Mouse (Mus musculus): ENCODE data around the gene Pitx3. TPM values are rescaled to one million over a fixed set of nuclear protein-coding genes. Genes with fewer than 3 reads are reported as not detected.
A peak's percentile ranks its signal among the peaks of the same experiment; 100 is the strongest.

Pitx3 gene
- polyA plus RNA-seq, 1 experiment from 2014 or later, result 0.25 TPM

DNA sequence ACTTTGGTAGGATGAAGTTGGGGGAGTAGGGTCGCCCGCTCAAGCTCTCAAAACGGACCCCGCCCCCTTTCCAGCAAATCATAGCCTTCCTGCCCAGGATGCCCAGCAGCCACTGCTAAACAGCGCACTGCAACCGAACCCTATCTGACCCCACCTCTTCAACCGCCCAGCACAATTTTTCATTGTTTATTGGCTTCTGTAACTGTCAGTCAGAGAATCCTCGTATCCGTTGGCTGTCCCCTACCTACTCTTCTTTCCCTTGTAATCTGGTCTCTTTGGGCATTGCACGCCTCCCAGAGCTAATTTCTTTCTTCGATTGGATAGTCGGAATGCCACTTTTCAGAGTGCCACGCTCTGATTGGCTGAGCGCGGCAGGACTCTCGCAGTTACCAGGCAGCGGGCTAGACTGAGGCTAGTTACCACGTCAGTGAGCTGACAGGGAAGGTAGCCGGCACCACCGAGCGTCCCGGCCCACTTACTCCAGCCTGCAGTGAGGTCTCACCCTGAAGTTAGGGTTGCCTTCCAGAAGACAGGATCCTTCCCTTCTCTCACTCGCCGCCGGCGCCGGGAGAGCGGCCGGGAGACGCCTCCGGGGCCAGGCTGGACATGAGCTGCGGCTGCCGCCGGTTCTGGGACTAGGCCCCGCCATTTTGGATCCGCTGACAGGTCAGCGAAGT is 4.1 kb upstream of the Pitx3 start, which contains the start of gene Gbf1:
Gene Gbf1, plus strand, starts transcription at position 383 of the 677 bp plus-strand sequence.
- peak within 1 kb of the TSS; percentile 45; the same call in 1 of the 2 replicates for H3K27ac ChIP-seq
- WGBS (ENCODE audit: insufficient replicate concordance), result under 1% methylated on average over 37 of the region's 37 CpGs
- peaks cover 50% of the 10 kb centered on the region for H3K4me1 ChIP-seq (replicated peaks)
- DNase-seq, result peak; percentile 93
- peaks cover 39% of the 10 kb centered on the region for H3K27me3 ChIP-seq
- H3K4me3 ChIP-seq (replicated peaks), result peak within 1 kb of the TSS; percentile 85
- peak within 1 kb of the TSS; percentile 79 for H3K9ac ChIP-seq
- H3K4me2 ChIP-seq, result peak within 1 kb of the TSS; percentile 80
- H3K36me3 ChIP-seq, result no peaks in the 10 kb centered on the region
- H3K9me3 ChIP-seq (replicated peaks), result no peaks in the 10 kb centered on the region
- peak; percentile 96 for ATAC-seq (ENCODE audit: low read depth)

DNA sequence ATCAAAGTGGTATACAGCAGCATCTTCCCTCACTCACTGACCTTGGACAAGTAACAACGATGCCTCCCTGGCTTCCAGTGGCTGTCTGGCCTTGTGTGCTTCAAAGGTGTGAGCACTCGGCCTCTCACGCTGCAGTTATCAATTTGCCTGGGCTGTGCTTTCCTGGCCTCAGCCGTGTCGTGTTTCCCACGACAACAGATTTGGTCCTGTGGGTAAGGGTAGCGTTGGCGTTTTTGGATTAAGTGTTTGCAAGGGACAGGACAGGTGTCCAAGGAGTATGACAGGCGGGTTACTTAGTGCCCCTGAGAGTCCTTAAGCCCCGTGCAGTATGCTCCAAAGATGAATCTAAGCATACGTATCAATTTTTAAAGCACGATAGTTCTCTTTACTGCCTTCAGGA is 965 bp upstream of the Pitx3 start:
- H3K9me3 ChIP-seq (replicated peaks), result no peaks in the 10 kb centered on the region
- peaks cover 38% of the 10 kb centered on the region for H3K4me1 ChIP-seq (replicated peaks)
- ATAC-seq (ENCODE audit: low read depth) (no peak), DNase-seq (no peak)
- no peaks in the 10 kb centered on the region for H3K36me3 ChIP-seq
- peak overlapping the region; percentile 89 for H3K4me2 ChIP-seq
- no peak overlapping the region for H3K27ac ChIP-seq
- H3K27me3 ChIP-seq, result peaks cover 70% of the 10 kb centered on the region
- 26% methylated on average over 12 of the region's 12 CpGs for WGBS (ENCODE audit: insufficient replicate concordance)
- no peak overlapping the region for H3K9ac ChIP-seq
- H3K4me3 ChIP-seq (replicated peaks), result peak overlapping the region; percentile 63

DNA sequence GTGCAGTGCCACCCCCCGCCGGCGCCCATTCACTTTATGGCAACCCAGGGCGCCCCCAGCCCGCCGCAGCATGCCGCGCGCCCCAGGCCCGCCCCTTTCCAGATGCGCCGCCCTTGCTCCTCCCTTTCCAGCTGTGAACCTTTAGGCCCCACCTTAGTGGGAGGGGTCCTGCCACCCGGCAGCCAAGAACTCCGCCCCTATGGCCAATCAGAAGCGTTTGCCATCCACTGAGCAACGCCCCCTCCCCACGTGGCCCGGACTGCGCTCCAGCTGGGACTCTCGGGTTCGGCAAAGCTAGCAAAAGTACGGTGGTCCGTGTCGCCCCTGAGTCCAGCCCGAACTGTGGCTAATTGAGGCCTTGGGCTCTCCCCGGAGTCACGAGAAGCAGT is 240 bp upstream of the Pitx3 start:
- ATAC-seq (ENCODE audit: low read depth) (peak; percentile 52), DNase-seq (peak; percentile 87)
- Histone ChIP-seq H3K4me2 (peak overlapping the region; percentile 89), H3K9me3 (replicated peaks) (no peaks in the 10 kb centered on the region), H3K27ac (no peak overlapping the region), H3K36me3 (no peaks in the 10 kb centered on the region), H3K4me1 (replicated peaks) (peaks cover 30% of the 10 kb centered on the region), H3K9ac (peak overlapping the region; percentile 36; the same call in 1 of the 2 replicates), H3K4me3 (replicated peaks) (peak overlapping the region; percentile 63), H3K27me3 (peaks cover 78% of the 10 kb centered on the region)
- WGBS (ENCODE audit: insufficient replicate concordance), result under 1% methylated on average over 27 of the region's 27 CpGs

DNA sequence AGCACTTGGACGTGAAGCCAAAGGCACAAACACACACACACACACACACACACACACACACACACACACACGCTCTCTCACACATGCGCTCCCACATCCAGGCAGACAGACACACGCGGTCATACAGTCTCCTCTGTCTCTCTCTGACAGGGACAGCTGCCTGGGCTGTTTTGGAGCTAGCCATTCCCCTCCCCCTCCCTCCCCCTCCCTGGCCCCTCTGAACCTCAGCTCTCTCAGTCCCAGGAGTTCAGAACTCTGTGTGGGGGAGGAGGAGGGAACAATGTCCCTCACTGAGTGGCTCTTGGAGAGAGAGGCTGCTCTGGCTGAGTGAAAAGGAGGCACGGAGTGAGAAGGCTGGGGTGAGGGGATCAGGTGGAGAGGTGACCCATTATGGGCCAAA is 7.0 kb downstream of the Pitx3 start:
- DNase-seq, result no peak
- no peaks in the 10 kb centered on the region for H3K9me3 ChIP-seq (replicated peaks)
- H3K4me3 ChIP-seq (replicated peaks), result no peak overlapping the region
- peaks cover 18% of the 10 kb centered on the region for H3K4me1 ChIP-seq (replicated peaks)
- no peak overlapping the region for H3K4me2 ChIP-seq
- H3K27me3 ChIP-seq, result peaks cover 100% of the 10 kb centered on the region
- no peak overlapping the region for H3K9ac ChIP-seq
- H3K27ac ChIP-seq, result no peak overlapping the region
- ATAC-seq (ENCODE audit: low read depth), result no peak
- H3K36me3 ChIP-seq, result no peaks in the 10 kb centered on the region
- 43% methylated on average over 6 of the region's 6 CpGs for WGBS (ENCODE audit: insufficient replicate concordance)

DNA sequence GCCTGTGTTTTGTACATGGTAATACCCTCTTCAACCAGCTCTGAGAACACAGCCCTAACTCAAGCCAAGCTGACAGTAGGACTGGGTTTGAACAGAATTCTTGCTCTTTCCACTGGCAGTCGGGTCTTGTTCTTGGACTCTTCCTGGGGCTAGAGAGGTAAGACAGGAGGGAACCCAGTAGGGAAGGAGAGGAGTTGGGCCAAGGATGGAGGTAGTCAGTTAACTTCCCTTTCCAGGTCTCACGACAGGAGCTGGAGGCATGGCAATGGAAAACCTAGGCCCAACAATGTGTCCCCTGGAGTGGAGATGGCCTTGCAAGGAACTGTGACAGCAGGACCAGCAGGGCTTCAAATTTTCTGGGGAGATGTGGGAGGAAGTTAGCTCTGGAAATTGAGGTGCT is 7.8 kb downstream of the Pitx3 start:
- WGBS (ENCODE audit: insufficient replicate concordance), result 51% methylated on average over 2 of the region's 2 CpGs
- Histone ChIP-seq H3K9ac (no peak overlapping the region), H3K4me2 (no peak overlapping the region), H3K27ac (no peak overlapping the region), H3K36me3 (no peaks in the 10 kb centered on the region), H3K9me3 (replicated peaks) (no peaks in the 10 kb centered on the region), H3K27me3 (peaks cover 100% of the 10 kb centered on the region), H3K4me3 (replicated peaks) (no peak overlapping the region), H3K4me1 (replicated peaks) (peaks cover 25% of the 10 kb centered on the region)
- ATAC-seq (ENCODE audit: low read depth) (no peak), DNase-seq (no peak)

DNA sequence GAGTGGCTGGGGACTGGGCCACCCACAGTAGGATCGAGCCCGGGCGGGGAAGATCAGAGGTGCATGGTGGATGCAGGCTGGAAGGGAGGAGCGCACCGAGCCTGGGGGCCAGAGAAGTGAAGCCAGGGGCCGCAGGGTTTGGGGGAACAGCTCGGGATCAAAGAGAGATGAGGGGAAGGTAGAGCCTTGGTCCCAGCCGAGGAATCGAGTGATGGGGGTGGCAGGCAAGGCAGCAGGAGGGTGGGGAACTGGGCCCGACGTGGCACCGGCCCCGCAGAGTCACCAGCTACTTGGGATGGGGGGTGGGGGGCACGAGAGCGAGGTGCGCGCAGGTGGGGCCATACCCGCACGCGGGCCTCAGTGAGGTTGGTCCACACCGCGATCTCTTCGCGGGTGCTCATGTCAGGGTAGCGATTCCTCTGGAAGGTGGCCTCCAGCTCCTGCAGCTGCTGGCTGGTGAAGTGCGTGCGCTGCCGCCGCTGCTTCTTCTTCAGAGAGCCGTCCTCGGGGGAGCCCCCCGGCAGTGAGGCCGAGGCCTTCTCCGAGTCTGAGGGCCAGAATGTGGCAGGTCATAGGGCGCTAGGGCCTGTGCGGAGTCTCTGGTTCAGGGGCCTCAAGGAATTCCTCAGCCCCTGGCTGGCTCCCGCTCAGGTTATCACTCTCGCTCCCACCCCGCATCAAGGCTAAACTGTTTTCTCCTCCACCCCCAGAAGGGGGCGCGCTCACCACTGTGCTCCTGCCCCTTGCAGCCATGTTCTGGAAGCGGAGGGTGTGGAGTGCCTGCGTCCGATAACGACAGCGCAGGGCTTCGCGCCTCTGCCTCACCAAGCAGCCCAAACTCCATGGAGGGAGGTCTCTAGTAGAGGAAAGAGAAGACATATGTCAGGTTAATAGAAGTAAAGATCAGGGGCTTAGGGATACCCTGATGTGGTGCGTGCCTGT is 11.2 kb downstream of the Pitx3 start:
- Histone ChIP-seq H3K4me1 (replicated peaks) (peaks cover 29% of the 10 kb centered on the region), H3K36me3 (no peaks in the 10 kb centered on the region), H3K4me2 (peak overlapping the region; percentile 98), H3K9me3 (replicated peaks) (no peaks in the 10 kb centered on the region), H3K4me3 (replicated peaks) (peak overlapping the region; percentile 66), H3K27ac (no peak overlapping the region), H3K27me3 (peaks cover 100% of the 10 kb centered on the region), H3K9ac (peak overlapping the region; percentile 63)
- DNase-seq, result peak; percentile 78
- 3% methylated on average over 49 of the region's 49 CpGs for WGBS (ENCODE audit: insufficient replicate concordance)
- peak; percentile 77 for ATAC-seq (ENCODE audit: low read depth)

DNA sequence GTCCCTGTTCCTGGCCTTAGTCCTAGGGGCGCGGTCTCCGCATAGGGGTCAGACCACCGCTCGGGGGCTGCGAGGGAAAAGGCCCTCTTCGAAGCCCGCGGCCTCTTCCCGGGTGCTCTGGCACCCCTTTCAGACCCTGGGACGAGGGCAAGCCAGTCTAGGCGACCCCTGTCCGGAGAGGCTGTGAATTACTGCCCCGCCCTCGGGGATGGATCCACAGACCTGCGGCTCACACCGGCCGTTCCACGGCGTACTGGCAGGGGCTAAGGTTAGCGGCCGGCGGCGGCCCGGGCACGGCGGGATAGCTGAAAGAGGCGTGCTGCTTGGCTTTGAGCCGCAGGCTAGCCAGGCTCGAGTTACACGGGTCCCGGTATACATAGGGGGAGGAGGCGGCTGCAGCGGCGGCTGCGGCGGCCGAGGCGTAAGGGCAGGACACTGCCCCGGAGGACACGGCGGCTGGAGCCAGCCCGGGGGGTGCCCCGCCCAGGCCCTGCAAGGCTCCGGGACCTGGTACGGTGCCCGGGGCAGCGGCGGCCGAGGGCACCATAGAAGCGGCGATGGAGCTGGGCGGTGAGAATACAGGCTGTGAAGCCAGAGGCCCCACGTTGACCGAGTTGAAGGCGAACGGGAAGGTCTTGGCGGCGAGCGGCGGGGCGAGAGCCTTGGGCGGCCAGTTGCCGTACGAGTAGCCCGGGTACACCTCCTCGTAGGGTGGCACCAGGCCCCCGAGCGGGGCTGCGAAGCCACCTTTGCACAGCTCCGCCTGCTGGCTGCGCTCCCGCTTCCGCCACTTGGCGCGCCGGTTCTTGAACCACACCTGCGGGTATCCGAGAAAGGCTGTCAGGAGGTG is 12.1 kb downstream of the Pitx3 start:
- no peaks in the 10 kb centered on the region for H3K36me3 ChIP-seq
- peak overlapping the region; percentile 63 for H3K9ac ChIP-seq
- peaks cover 33% of the 10 kb centered on the region for H3K4me1 ChIP-seq (replicated peaks)
- H3K27ac ChIP-seq, result no peak overlapping the region
- ATAC-seq (ENCODE audit: low read depth), result peak; percentile 55
- no peaks in the 10 kb centered on the region for H3K9me3 ChIP-seq (replicated peaks)
- peaks cover 100% of the 10 kb centered on the region for H3K27me3 ChIP-seq
- H3K4me2 ChIP-seq, result peak overlapping the region; percentile 98
- peak; percentile 26 for DNase-seq
- H3K4me3 ChIP-seq (replicated peaks), result peak overlapping the region; percentile 66
- 1% methylated on average over 79 of the region's 79 CpGs for WGBS (ENCODE audit: insufficient replicate concordance)

DNA sequence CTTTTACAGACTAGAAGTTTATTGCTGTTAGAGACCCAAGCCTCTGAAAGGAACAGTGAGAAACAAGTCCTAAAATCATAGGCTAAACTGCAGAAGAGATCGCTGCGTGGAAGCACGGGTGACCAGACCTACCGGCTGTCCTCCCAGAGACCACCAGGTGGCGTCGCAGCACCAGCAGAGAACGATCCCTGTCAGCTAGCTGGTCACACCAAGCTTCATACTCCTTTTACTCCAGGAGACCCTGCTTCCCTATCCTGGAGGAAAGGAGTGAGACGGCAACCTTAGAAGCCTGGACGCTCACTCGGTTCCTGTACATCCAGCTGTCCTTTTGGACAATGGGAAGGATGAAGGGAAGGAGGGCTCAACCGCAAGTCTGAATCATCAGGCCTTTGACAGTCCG is 12.8 kb downstream of the Pitx3 start:
- Histone ChIP-seq H3K27me3 (peaks cover 100% of the 10 kb centered on the region), H3K27ac (no peak overlapping the region), H3K9ac (peak overlapping the region; percentile 63), H3K4me2 (peak overlapping the region; percentile 98), H3K4me3 (replicated peaks) (peak overlapping the region; percentile 66), H3K9me3 (replicated peaks) (no peaks in the 10 kb centered on the region), H3K36me3 (no peaks in the 10 kb centered on the region), H3K4me1 (replicated peaks) (peaks cover 33% of the 10 kb centered on the region)
- ATAC-seq (ENCODE audit: low read depth) (no peak), DNase-seq (peak; percentile 71)
- WGBS (ENCODE audit: insufficient replicate concordance), result 2% methylated on average over 12 of the region's 12 CpGs

DNA sequence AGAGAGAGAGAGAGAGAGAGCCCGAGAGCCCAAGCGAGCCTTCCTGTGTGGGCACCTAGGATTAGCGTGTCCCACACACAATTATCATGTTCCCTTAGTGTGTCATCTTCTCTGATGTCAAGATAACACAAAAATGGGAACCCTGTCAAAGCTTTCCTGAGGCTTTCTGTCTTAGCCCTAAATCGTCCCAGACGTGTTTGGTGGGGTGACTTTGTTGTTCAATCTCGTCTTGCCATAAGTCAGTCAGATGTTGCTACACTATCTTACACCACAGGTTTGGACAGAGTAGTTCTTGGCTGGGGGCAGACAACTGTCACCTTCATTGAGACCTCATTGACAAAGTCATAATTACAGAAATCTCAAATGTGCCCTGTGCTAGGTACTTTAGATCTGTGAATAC is 15.5 kb downstream of the Pitx3 start:
- H3K4me1 ChIP-seq (replicated peaks), result peaks cover 30% of the 10 kb centered on the region
- H3K27ac ChIP-seq, result no peak overlapping the region
- DNase-seq (no peak), ATAC-seq (ENCODE audit: low read depth) (no peak)
- H3K9me3 ChIP-seq (replicated peaks), result no peaks in the 10 kb centered on the region
- peaks cover 83% of the 10 kb centered on the region for H3K27me3 ChIP-seq
- 27% methylated on average over 6 of the region's 6 CpGs for WGBS (ENCODE audit: insufficient replicate concordance)
- H3K9ac ChIP-seq, result no peak overlapping the region
- no peak overlapping the region for H3K4me3 ChIP-seq (replicated peaks)
- no peak overlapping the region for H3K4me2 ChIP-seq
- H3K36me3 ChIP-seq, result no peaks in the 10 kb centered on the region

DNA sequence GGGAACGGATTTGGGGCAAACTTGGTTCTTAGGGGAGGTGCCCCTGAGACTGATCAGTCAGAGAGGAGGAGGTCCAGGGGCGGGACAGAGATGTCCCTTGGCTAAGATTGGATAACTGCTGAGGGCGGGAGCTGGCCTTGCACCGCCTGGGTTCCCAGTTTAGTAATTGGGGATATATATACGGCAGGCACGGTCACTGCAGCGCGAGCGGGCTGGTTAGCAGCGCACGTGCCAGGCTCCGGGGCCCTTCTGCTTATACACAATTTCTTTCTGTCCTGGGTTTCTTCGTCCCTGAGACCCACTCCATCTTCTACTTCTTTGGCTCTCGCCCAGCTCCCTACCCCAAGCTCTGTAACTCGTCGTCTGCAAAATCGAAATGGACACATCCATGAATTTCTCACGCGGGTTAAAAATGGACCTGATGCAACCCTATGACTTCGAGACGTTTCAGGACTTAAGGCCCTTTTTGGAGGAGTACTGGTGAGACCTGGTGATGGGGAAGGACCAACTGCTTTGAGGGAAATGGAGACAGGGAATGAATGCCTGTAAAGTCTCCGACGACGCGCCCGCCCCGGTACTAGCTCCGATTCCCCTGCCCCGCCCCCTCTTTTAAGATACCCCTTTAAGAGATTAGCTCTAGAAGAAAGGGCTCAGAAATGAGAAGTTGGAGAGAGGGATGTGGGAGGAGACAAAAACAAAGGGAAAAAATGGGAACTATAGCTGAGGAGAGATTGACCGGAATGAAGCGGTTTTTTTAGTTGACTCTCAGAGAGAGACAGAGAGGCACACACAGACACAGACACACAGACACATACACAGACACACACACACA is 16.2 kb downstream of the Pitx3 start, which contains the start of gene Elovl3:
Gene Elovl3, plus strand, starts transcription at position 204 of the 832 bp plus-strand sequence.
- peaks cover 23% of the 10 kb centered on the region for H3K4me1 ChIP-seq (replicated peaks)
- no peaks in the 10 kb centered on the region for H3K9me3 ChIP-seq (replicated peaks)
- H3K36me3 ChIP-seq, result no peaks in the 10 kb centered on the region
- H3K27me3 ChIP-seq, result peaks cover 80% of the 10 kb centered on the region
- 2% methylated on average over 31 of the region's 31 CpGs for WGBS (ENCODE audit: insufficient replicate concordance)
- peak within 1 kb of the TSS; percentile 57 for H3K4me2 ChIP-seq
- DNase-seq (peak; percentile 26), ATAC-seq (ENCODE audit: low read depth) (peak; percentile 65)
- peak within 1 kb of the TSS; percentile 27 for H3K4me3 ChIP-seq (replicated peaks)
- no peak within 1 kb of the TSS for H3K27ac ChIP-seq
- no peak within 1 kb of the TSS for H3K9ac ChIP-seq
